Mouse (Mus musculus): ENCODE measurements around the gene Pten.

GRCm38 (mm10) chr19:32715681-32716080 lies 41.6 kb upstream of the Pten start:
- TF ChIP-seq CTCF (IDR thresholded peaks at IDR 0.05; ENCODE audit: extremely low read depth, insufficient read length, insufficient replicate concordance, low read depth, low read length) (no peak), POLR2A (IDR thresholded peaks at IDR 0.05; ENCODE audit: low read depth, low read length) (no peak)

All from small intestine, adult 2 months (tissue).